Mouse (Mus musculus) stomach, embryonic 14.5 days (tissue): Measurements from ENCODE around the gene Sprr2j-ps. TPM values are rescaled to one million over a fixed set of nuclear protein-coding genes. Genes with fewer than 3 reads are reported as not detected.

Experiments used
- ATAC-seq: fragments of 200-750 bp; cut with Nextera tagmentation; 2 replicates; pipeline ENCODE4 v1.8.0; 2017; ENCODE audit warnings: low read depth, moderate TSS enrichment; ENCODE audit not compliant: insufficient number of reproducible peaks, insufficient read depth, low FRiP score
- H3K27ac ChIP-seq: fragments of 300-500 bp; sonication (generic); 2 replicates; pipeline ENCODE4 v1.5.1; 2014; ENCODE audit warnings: mild to moderate bottlenecking, low read length, moderate library complexity, mixed read lengths
- H3K27me3 ChIP-seq: fragments of 300-500 bp; sonication (generic); 2 replicates; pipeline ENCODE4 v1.6.1; 2014; ENCODE audit warnings: low read length, control low read depth, mixed read lengths; ENCODE audit not compliant: control insufficient read depth, insufficient read depth
- H3K36me3 ChIP-seq: fragments of 300-500 bp; sonication (generic); 2 replicates; pipeline ENCODE4 v1.6.1; 2014; ENCODE audit warnings: mild to moderate bottlenecking, control low read depth, low read length, moderate library complexity, mixed read lengths; ENCODE audit not compliant: control insufficient read depth, insufficient read depth
- H3K4me1 ChIP-seq: fragments of 300-500 bp; sonication (generic); 2 replicates; pipeline ENCODE4 v1.6.1; 2014; ENCODE audit warnings: low read length, control low read depth, mixed read lengths; ENCODE audit not compliant: control insufficient read depth, insufficient read depth
- H3K4me2 ChIP-seq: fragments of 300-500 bp; sonication (generic); replicated peaks from 2 replicates; pipeline ENCODE4 v1.6.1; 2014; ENCODE audit warnings: low read depth, low read length, control low read depth
- H3K4me3 ChIP-seq: fragments of 300-500 bp; sonication (generic); 2 replicates; pipeline ENCODE4 v1.5.1; 2014; ENCODE audit warnings: low read depth, low read length, control low read depth
- H3K9ac ChIP-seq: fragments of 300-500 bp; sonication (generic); replicated peaks from 2 replicates; pipeline ENCODE4 v1.6.1; 2014; ENCODE audit warnings: low read depth, mild to moderate bottlenecking, control low read depth, low read length, moderate library complexity, mixed read lengths
- H3K9me3 ChIP-seq: fragments of 300-500 bp; sonication (generic); 2 replicates; pipeline ENCODE4 v1.6.1; 2016; ENCODE audit warnings: low read depth, low read length, control low read depth; ENCODE audit not compliant: control insufficient read depth
- WGBS: fragments of 180-500 bp; shearing (Covaris S2); extraction: QIAGEN DNeasy Blood & Tissue Kit; methylation state at CpG from one replicate; pipeline ENCODE4 v1.1.7; 2014; 5-methylcytosine and 5-hydroxymethylcytosine counted together
- polyA plus RNA-seq: library from polyadenylated mRNA; unstranded; fragments of >200 nt; fragmentation: Nextera tagmentation; extraction: Ambion mirVana; gene quantifications from 2 replicates; pipeline ENCODE4 v1.2.1, GENCODE M21; 2014

Gene Sprr2j-ps
- polyA plus RNA-seq, result not detected in 2 replicates

DNA sequence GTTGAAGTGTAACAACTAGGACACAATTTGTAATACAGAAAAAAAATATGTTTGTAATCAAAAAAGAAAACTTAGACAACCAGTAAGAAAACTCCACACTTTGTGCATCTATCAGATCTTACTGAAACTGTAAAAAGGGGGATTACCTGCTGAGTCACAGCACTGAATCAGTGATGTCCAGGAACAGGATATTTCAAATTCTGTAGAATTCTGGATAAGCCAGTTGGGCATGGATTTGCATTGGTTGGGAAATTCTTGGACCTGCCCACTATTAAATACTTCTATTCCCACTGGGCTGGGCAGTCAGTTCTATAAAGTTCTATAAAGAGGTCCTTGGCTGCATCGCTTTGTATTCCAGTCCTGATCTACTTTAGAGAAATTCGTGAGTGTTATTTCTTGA, at the start of gene Sprr2j-ps:
Sprr2j-ps (plus strand) TSS at position 301 of the 400 bp plus-strand sequence.
- 90% methylated on average over 2 of the region's 2 CpGs for WGBS
- no peak within 1 kb of the TSS for H3K27ac ChIP-seq
- no peaks in the 10 kb centered on the region for H3K9me3 ChIP-seq
- H3K27me3 ChIP-seq, result no peaks in the 10 kb centered on the region
- H3K4me2 ChIP-seq, result no peak within 1 kb of the TSS
- ATAC-seq, result no peak
- H3K4me1 ChIP-seq, result no peaks in the 10 kb centered on the region
- no peaks in the 10 kb centered on the region for H3K36me3 ChIP-seq
- no peak within 1 kb of the TSS for H3K9ac ChIP-seq
- H3K4me3 ChIP-seq, result no peak within 1 kb of the TSS

DNA sequence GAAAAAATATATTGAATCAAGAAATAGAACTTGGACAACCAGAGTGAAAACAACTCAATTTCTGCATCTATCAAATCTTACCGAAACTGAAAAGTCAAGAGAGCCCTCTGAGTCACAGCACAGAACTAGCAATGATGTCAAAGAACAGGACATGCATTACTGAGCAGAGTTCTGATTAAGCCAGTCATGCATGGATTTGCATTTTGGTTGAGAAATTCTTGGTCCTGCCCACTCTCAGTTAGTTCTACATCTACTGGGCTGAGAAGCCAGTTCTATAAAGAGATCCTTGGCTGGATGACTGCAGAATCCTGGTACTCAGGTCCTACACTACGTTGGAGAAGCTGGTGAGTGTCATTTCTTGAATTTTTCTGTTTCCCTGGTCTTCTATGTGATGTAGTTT, 44.3 kb upstream of the Sprr2j-ps start:
- no peak for ATAC-seq
- no peak overlapping the region for H3K9ac ChIP-seq
- H3K27ac ChIP-seq, result no peak overlapping the region
- H3K4me3 ChIP-seq, result no peak overlapping the region
- no peaks in the 10 kb centered on the region for H3K27me3 ChIP-seq
- H3K9me3 ChIP-seq, result no peaks in the 10 kb centered on the region
- no peak overlapping the region for H3K4me2 ChIP-seq
- no peaks in the 10 kb centered on the region for H3K4me1 ChIP-seq
- 75% methylated on average over 2 of the region's 2 CpGs for WGBS
- H3K36me3 ChIP-seq, result no peaks in the 10 kb centered on the region

DNA sequence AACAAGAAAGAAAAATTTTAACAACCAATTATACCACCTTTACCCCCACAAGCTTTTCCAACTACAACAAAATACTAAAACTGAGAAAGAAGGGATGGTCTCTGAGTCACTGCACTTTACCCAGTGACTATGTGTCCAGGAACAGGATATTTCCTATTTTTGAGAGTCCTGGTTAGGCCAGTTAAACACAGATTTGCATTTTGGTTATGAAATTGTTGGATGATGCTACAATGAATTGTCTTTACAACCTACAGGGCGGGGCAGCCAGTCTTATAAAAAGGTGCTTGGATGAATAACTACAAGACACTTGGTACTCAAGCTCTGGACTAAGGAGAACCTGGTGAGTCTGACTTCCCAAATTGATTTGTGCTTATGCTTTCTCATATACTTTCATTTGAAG, 32.5 kb upstream of the Sprr2j-ps start, which contains the start of gene Sprr2h:
Sprr2h (plus strand) TSS at position 301 of the 400 bp plus-strand sequence.
- no peaks in the 10 kb centered on the region for H3K4me1 ChIP-seq
- no peaks in the 10 kb centered on the region for H3K9me3 ChIP-seq
- WGBS, result 82% methylated on average over 1 of the region's 1 CpGs
- H3K27ac ChIP-seq, result no peak within 1 kb of the TSS
- H3K9ac ChIP-seq, result no peak within 1 kb of the TSS
- no peak within 1 kb of the TSS for H3K4me2 ChIP-seq
- ATAC-seq, result no peak
- H3K27me3 ChIP-seq, result no peaks in the 10 kb centered on the region
- H3K4me3 ChIP-seq, result no peak within 1 kb of the TSS
- no peaks in the 10 kb centered on the region for H3K36me3 ChIP-seq

DNA sequence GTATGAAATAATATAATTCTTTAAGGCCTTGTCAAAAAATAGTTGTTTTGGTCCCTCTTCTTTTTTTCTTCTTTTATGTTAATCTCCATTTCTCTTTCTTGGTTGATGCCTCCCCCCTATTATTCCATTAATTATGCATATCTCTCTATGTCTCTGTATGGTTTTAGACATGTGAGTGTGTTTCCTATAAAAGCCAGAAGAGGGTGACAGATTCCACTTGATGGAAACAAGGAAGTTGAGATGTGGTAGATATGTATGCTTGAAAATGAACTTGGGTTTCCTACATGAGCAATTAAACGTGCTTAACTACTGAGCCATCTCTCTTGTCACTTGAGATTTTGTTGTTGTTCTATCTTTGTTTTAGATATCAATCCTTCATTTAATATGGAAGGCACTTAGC, 23.6 kb upstream of the Sprr2j-ps start:
- Histone ChIP-seq H3K27me3 (no peaks in the 10 kb centered on the region), H3K4me1 (no peaks in the 10 kb centered on the region)

DNA sequence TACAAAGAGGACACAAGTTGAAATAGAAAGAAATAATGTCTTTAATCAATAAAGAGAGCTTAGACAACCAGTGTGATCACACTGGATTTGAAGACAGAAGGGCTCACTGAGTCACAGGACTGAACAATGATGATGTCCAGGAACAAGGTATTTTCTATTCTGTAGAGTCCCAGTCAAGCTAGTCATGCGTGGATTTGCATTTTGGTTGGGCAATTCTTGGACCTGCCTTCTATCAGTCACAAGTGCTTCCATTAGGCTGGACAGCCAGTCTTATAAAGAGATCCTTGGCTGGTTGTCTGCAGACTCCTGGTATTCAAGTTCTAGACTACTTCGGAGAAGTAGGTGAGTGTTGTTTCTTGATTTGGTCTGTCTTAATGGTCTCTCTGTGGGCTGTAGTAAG, 10.2 kb upstream of the Sprr2j-ps start, which contains the start of gene Sprr2i:
Sprr2i (plus strand) TSS at position 301 of the 400 bp plus-strand sequence.
- Histone ChIP-seq H3K9ac (no peak within 1 kb of the TSS), H3K9me3 (no peaks in the 10 kb centered on the region), H3K27ac (no peak within 1 kb of the TSS), H3K4me2 (no peak within 1 kb of the TSS), H3K4me1 (no peaks in the 10 kb centered on the region), H3K4me3 (no peak within 1 kb of the TSS), H3K27me3 (no peaks in the 10 kb centered on the region), H3K36me3 (no peaks in the 10 kb centered on the region)
- 84% methylated on average over 2 of the region's 2 CpGs for WGBS
- no peak for ATAC-seq

More for the DNA sequence above, 23.6 kb upstream of the Sprr2j-ps start:
- Histone ChIP-seq H3K9ac (no peak overlapping the region), H3K27ac (no peak overlapping the region), H3K4me3 (no peak overlapping the region), H3K36me3 (no peaks in the 10 kb centered on the region), H3K9me3 (no peaks in the 10 kb centered on the region), H3K4me2 (no peak overlapping the region)
- no peak for ATAC-seq
- WGBS, result 45% methylated on average over 1 of the region's 1 CpGs

DNA sequence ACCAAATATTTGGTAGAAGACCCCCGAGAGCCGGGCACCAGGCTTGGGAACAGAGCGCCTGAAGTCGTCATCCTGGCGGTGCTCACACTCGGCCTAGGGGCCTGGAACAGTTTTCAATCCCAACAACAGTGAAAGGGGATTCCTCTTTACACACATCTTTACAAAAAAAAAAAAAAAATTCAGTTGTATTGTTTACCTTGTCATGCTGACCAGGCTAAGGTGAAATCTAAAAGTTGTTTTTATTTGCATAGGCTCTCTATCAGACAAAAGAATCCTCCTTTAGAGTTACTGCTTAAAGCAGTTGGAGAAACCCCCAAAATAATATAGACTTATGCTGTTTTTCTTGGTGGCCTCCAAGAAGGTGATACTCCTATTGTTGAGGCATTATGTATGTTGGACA, 11.4 kb downstream of the Sprr2j-ps start, which contains the start of gene Gm9774:
Gm9774 (minus strand) TSS at position 101 of the 400 bp plus-strand sequence.
- H3K36me3 ChIP-seq, result no peaks in the 10 kb centered on the region
- 92% methylated on average over 6 of the region's 6 CpGs for WGBS
- ATAC-seq, result no peak

DNA sequence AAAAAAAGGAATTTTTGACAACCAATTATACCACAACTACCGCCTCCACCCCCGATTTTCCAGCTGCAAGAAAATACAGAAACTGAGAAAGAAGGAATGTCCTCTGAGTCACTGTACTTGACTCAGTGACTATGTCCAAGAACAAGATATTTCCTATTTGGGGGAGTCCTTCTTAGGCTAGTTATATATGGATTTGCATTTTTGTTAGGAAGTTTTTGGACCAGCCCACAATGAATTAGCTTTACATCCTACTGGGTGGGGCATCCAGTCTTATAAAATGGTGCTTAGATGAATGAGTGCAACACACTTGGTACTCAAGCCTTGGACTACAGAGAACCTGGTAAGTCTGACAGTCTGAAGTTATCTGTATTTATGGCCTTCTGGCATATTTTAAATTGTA, 14.4 kb downstream of the Sprr2j-ps start, which contains the start of gene Sprr2k:
Sprr2k (plus strand) TSS at position 301 of the 400 bp plus-strand sequence.
- H3K4me2 ChIP-seq, result no peak within 1 kb of the TSS
- H3K36me3 ChIP-seq, result no peaks in the 10 kb centered on the region
- no peaks in the 10 kb centered on the region for H3K9me3 ChIP-seq
- 87% methylated on average over 2 of the region's 2 CpGs for WGBS
- no peaks in the 10 kb centered on the region for H3K27me3 ChIP-seq
- H3K9ac ChIP-seq, result no peak within 1 kb of the TSS
- no peak for ATAC-seq
- no peak within 1 kb of the TSS for H3K27ac ChIP-seq
- H3K4me3 ChIP-seq, result no peak within 1 kb of the TSS
- H3K4me1 ChIP-seq, result no peaks in the 10 kb centered on the region

More for the DNA sequence above, 11.4 kb downstream of the Sprr2j-ps start, which contains the start of gene Gm9774:
- Histone ChIP-seq H3K4me2 (no peak within 1 kb of the TSS), H3K9ac (no peak within 1 kb of the TSS), H3K9me3 (no peaks in the 10 kb centered on the region), H3K4me3 (no peak within 1 kb of the TSS), H3K27ac (no peak within 1 kb of the TSS), H3K27me3 (no peaks in the 10 kb centered on the region), H3K4me1 (no peaks in the 10 kb centered on the region)

DNA sequence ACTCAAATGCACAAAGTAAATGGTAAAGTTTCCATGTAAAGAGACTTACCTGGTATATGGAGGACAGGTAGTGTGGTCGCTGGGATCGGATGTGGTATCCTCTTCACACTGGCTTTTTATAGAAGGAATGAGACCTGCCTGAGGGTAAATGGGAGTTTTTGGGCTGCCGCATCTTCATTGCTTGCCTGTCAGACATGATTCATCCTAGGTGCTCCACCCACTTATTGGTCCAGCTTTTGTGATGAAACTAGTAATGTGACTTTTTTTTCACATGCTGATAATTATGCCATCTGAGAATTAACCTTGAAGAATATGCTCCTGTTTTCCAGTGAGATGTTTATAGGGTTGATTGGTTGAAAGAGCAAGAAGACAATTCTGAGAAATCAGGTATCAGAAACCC, 20.8 kb downstream of the Sprr2j-ps start, which contains the start of gene Sprr1b:
Sprr1b (minus strand) TSS at position 101 of the 400 bp plus-strand sequence.
- Histone ChIP-seq H3K9me3 (no peaks in the 10 kb centered on the region), H3K4me2 (no peak within 1 kb of the TSS), H3K4me1 (no peaks in the 10 kb centered on the region), H3K9ac (no peak within 1 kb of the TSS), H3K27ac (no peak within 1 kb of the TSS), H3K27me3 (no peaks in the 10 kb centered on the region), H3K4me3 (no peak within 1 kb of the TSS), H3K36me3 (no peaks in the 10 kb centered on the region)
- no peak for ATAC-seq
- WGBS, result 81% methylated on average over 3 of the region's 3 CpGs

DNA sequence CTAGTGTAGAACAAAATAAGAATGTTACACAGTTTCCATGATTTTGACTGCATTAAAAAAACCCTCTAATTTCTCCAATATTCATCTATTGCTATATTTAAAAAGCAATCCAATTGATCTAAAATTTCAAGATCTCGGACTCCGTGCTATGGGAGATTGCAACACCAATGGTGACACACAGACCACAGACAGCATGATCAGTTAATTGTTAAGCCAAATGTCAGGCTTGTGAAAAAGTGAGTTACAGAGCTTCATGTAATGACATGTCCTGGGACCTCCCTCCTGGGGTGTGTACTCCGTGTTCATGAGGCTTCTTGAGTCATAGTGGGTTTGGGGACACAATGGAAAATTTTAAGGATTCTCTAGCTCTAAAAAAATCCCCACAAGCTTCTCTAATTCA, 22.3 kb downstream of the Sprr2j-ps start:
- ATAC-seq, result no peak
- 78% methylated on average over 3 of the region's 3 CpGs for WGBS
- Histone ChIP-seq H3K9ac (no peak overlapping the region), H3K36me3 (no peaks in the 10 kb centered on the region), H3K27me3 (no peaks in the 10 kb centered on the region), H3K27ac (no peak overlapping the region), H3K4me2 (no peak overlapping the region), H3K4me3 (no peak overlapping the region), H3K4me1 (no peaks in the 10 kb centered on the region), H3K9me3 (no peaks in the 10 kb centered on the region)
